Mouse (Mus musculus): ENCODE measurements around the gene 2310034G01Rik. TPM values are rescaled to one million over a fixed set of nuclear protein-coding genes. Genes with fewer than 3 reads are reported as not detected.

2310034G01Rik gene
- polyA plus RNA-seq, 1 experiment from 2014 or later: 3.6 TPM

DNA sequence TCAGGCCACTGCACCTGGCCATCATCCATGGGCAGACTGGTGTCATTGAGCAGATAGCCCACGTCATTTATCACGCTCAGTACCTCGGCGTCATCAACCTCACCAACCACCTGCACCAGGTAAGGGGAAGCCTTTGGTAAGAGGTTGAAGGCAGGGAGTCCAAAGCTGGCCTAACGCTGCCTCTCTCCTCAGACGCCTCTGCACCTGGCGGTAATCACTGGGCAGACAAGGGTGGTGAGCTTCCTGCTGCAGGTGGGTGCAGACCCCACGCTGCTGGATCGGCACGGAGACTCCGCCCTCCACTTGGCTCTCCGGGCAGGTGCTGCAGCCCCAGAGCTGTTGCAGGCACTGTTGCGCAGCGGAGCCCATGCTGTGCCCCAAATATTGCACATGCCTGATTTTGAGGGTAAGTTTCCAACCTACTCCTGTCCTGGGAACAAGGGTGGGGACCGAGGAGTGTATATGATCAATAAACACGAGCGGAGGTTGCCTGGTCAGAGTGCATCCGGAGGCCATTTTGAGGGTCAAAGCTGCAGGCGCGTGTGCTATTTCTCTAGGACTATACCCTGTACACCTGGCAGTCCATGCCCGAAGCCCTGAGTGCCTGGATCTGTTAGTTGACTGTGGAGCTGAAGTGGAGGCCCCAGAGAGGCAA is 40.3 kb downstream of the 2310034G01Rik start:
- no peak for DNase-seq (ENCODE audit: low spot score)
- H3K9me3 ChIP-seq (ENCODE audit: control insufficient read depth, low read length): no peaks in the 10 kb centered on the region
- H3K27ac ChIP-seq (replicated peaks; ENCODE audit: low read depth, low read length): no peak overlapping the region
- H3K9ac ChIP-seq (ENCODE audit: low read depth, low read length): peak overlapping the region; percentile 14; the same call in 1 of the 2 replicates
- no peak overlapping the region for H3K4me3 ChIP-seq (ENCODE audit: low read depth, low read length)
- H3K4me2 ChIP-seq (ENCODE audit: low read depth, low read length): no peak overlapping the region
- WGBS: 77% methylated on average over 21 of the region's 21 CpGs
- ATAC-seq (ENCODE audit: low read depth): no peak
- peaks cover 34% of the 10 kb centered on the region for H3K27me3 ChIP-seq (replicated peaks; ENCODE audit: control insufficient read depth, insufficient read depth, low read length)
- H3K4me1 ChIP-seq (ENCODE audit: control insufficient read depth, insufficient read depth, low read length): peaks cover 11% of the 10 kb centered on the region
- peaks cover 29% of the 10 kb centered on the region for H3K36me3 ChIP-seq (ENCODE audit: control insufficient read depth, insufficient read depth, low read length)

GRCm38 (mm10) chr19:46308706-46309435 is 41.2 kb downstream of the 2310034G01Rik start:
- peak; percentile 93 for DNase-seq (ENCODE audit: low spot score)
- Histone ChIP-seq H3K27ac (replicated peaks; ENCODE audit: low read depth, low read length) (no peak overlapping the region), H3K9me3 (ENCODE audit: control insufficient read depth, low read length) (no peaks in the 10 kb centered on the region), H3K9ac (ENCODE audit: low read depth, low read length) (peak overlapping the region; percentile 60), H3K27me3 (replicated peaks; ENCODE audit: control insufficient read depth, insufficient read depth, low read length) (peaks cover 25% of the 10 kb centered on the region), H3K4me3 (ENCODE audit: low read depth, low read length) (peak overlapping the region; percentile 39), H3K4me1 (ENCODE audit: control insufficient read depth, insufficient read depth, low read length) (peaks cover 7% of the 10 kb centered on the region), H3K36me3 (ENCODE audit: control insufficient read depth, insufficient read depth, low read length) (peaks cover 29% of the 10 kb centered on the region), H3K4me2 (ENCODE audit: low read depth, low read length) (peak overlapping the region; percentile 75)
- peak; percentile 45 for ATAC-seq (ENCODE audit: low read depth)
- under 1% methylated on average over 38 of the region's 47 CpGs for whole genome bisulfite sequencing

GRCm38 (mm10) chr19:46308303-46308702 is 41.8 kb downstream of the 2310034G01Rik start:
- Histone ChIP-seq H3K27me3 (replicated peaks; ENCODE audit: control insufficient read depth, insufficient read depth, low read length) (peaks cover 19% of the 10 kb centered on the region), H3K9me3 (ENCODE audit: control insufficient read depth, low read length) (no peaks in the 10 kb centered on the region), H3K36me3 (ENCODE audit: control insufficient read depth, insufficient read depth, low read length) (peaks cover 26% of the 10 kb centered on the region), H3K4me3 (ENCODE audit: low read depth, low read length) (no peak overlapping the region; the same call in 1 of the 2 replicates), H3K4me2 (ENCODE audit: low read depth, low read length) (peak overlapping the region; percentile 75; the same call in 1 of the 2 replicates), H3K9ac (ENCODE audit: low read depth, low read length) (peak overlapping the region; percentile 60; the same call in 1 of the 2 replicates), H3K4me1 (ENCODE audit: control insufficient read depth, insufficient read depth, low read length) (peaks cover 7% of the 10 kb centered on the region), H3K27ac (replicated peaks; ENCODE audit: low read depth, low read length) (no peak overlapping the region)
- 71% methylated on average over 16 of the region's 16 CpGs for WGBS
- ATAC-seq (ENCODE audit: low read depth): no peak
- no peak for DNase-seq (ENCODE audit: low spot score)

DNA sequence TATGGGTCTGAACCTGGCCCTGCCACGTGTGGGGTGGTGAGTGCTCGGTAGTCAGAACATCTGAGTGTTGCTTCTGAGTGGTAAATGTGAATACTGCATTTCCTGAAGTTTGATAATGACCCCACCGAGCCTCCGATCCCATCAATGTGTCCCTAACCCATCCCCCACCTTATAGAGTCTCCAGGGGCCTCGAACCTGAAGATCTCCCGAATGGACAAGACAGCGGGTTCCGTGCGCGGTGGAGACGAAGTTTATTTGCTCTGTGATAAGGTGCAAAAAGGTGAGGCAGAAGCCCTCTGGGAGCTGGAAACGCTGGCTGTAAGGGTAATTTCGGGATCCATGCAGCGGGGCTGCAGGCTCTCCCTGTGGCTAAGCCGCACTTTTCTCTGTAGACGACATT is 42.3 kb downstream of the 2310034G01Rik start:
- DNase-seq (ENCODE audit: low spot score): no peak

DNA sequence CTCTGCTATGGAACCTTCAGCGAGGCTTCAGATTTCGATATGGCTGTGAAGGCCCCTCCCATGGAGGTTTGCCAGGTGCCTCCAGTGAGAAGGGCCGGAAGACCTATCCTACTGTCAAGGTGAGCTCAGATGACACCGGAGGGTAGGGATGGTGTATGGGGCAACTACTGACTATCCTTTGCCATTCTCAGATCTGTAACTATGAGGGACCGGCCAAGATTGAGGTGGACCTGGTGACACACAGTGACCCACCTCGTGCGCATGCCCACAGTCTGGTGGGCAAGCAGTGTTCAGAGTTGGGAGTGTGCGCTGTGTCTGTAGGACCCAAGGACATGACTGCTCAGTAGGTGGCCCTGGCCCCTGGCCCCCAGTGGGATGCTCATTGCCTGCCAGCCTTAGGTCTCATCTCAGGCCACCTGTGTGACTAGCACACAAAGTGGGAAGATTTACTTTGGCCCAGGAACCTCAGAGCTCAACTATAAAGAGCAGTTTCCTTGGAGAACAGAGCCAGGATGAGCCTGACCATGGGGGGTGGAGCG is 43.3 kb downstream of the 2310034G01Rik start:
- peaks cover 13% of the 10 kb centered on the region for H3K27me3 ChIP-seq (replicated peaks; ENCODE audit: control insufficient read depth, insufficient read depth, low read length)
- peaks cover 7% of the 10 kb centered on the region for H3K4me1 ChIP-seq (ENCODE audit: control insufficient read depth, insufficient read depth, low read length)
- ATAC-seq (ENCODE audit: low read depth) (no peak), DNase-seq (ENCODE audit: low spot score) (no peak)
- H3K27ac ChIP-seq (replicated peaks; ENCODE audit: low read depth, low read length): no peak overlapping the region
- peaks cover 20% of the 10 kb centered on the region for H3K36me3 ChIP-seq (ENCODE audit: control insufficient read depth, insufficient read depth, low read length)
- no peak overlapping the region for H3K4me2 ChIP-seq (ENCODE audit: low read depth, low read length)
- WGBS: 81% methylated on average over 9 of the region's 9 CpGs
- no peak overlapping the region for H3K4me3 ChIP-seq (ENCODE audit: low read depth, low read length)
- H3K9ac ChIP-seq (ENCODE audit: low read depth, low read length): no peak overlapping the region
- no peaks in the 10 kb centered on the region for H3K9me3 ChIP-seq (ENCODE audit: control insufficient read depth, low read length)

More for the DNA sequence above, 42.3 kb downstream of the 2310034G01Rik start:
- H3K4me3 ChIP-seq (ENCODE audit: low read depth, low read length): no peak overlapping the region
- 76% methylated on average over 16 of the region's 16 CpGs for WGBS
- no peak overlapping the region for H3K4me2 ChIP-seq (ENCODE audit: low read depth, low read length)
- no peaks in the 10 kb centered on the region for H3K9me3 ChIP-seq (ENCODE audit: control insufficient read depth, low read length)
- H3K36me3 ChIP-seq (ENCODE audit: control insufficient read depth, insufficient read depth, low read length): peaks cover 25% of the 10 kb centered on the region
- no peak for ATAC-seq (ENCODE audit: low read depth)
- H3K27ac ChIP-seq (replicated peaks; ENCODE audit: low read depth, low read length): no peak overlapping the region
- H3K9ac ChIP-seq (ENCODE audit: low read depth, low read length): no peak overlapping the region
- H3K27me3 ChIP-seq (replicated peaks; ENCODE audit: control insufficient read depth, insufficient read depth, low read length): peaks cover 14% of the 10 kb centered on the region
- H3K4me1 ChIP-seq (ENCODE audit: control insufficient read depth, insufficient read depth, low read length): peaks cover 7% of the 10 kb centered on the region

- no peak for ATAC-seq (ENCODE audit: low read depth)
- H3K36me3 ChIP-seq (ENCODE audit: control insufficient read depth, insufficient read depth, low read length): peaks cover 20% of the 10 kb centered on the region
- 59% methylated on average over 5 of the region's 5 CpGs for WGBS
- peak overlapping the region; percentile 72 for H3K4me3 ChIP-seq (ENCODE audit: low read depth, low read length)
- H3K4me1 ChIP-seq (ENCODE audit: control insufficient read depth, insufficient read depth, low read length): peaks cover 7% of the 10 kb centered on the region
- H3K27ac ChIP-seq (replicated peaks; ENCODE audit: low read depth, low read length): no peak overlapping the region
- H3K9ac ChIP-seq (ENCODE audit: low read depth, low read length): peak overlapping the region; percentile 72
- DNase-seq (ENCODE audit: low spot score): no peak
- H3K27me3 ChIP-seq (replicated peaks; ENCODE audit: control insufficient read depth, insufficient read depth, low read length): peaks cover 13% of the 10 kb centered on the region
- H3K4me2 ChIP-seq (ENCODE audit: low read depth, low read length): peak overlapping the region; percentile 96
- no peaks in the 10 kb centered on the region for H3K9me3 ChIP-seq (ENCODE audit: control insufficient read depth, low read length)
Observed at GRCm38 (mm10) chr19:46306268-46306610, 43.9 kb downstream of the 2310034G01Rik start.

- H3K4me2 ChIP-seq (ENCODE audit: low read depth, low read length): peak overlapping the region; percentile 96
- WGBS: 1% methylated on average over 26 of the region's 43 CpGs
- H3K9me3 ChIP-seq (ENCODE audit: control insufficient read depth, low read length): no peaks in the 10 kb centered on the region
- peaks cover 13% of the 10 kb centered on the region for H3K27me3 ChIP-seq (replicated peaks; ENCODE audit: control insufficient read depth, insufficient read depth, low read length)
- ATAC-seq (ENCODE audit: low read depth): peak; percentile 70
- H3K27ac ChIP-seq (replicated peaks; ENCODE audit: low read depth, low read length): peak overlapping the region; percentile 74; the same call in 1 of the 2 replicates
- peak overlapping the region; percentile 72 for H3K9ac ChIP-seq (ENCODE audit: low read depth, low read length)
- H3K36me3 ChIP-seq (ENCODE audit: control insufficient read depth, insufficient read depth, low read length): peaks cover 17% of the 10 kb centered on the region
- H3K4me1 ChIP-seq (ENCODE audit: control insufficient read depth, insufficient read depth, low read length): peaks cover 7% of the 10 kb centered on the region
- peak; percentile 92 for DNase-seq (ENCODE audit: low spot score)
- peak overlapping the region; percentile 72 for H3K4me3 ChIP-seq (ENCODE audit: low read depth, low read length)
Observed at GRCm38 (mm10) chr19:46305432-46306267, 44.5 kb downstream of the 2310034G01Rik start.

DNA sequence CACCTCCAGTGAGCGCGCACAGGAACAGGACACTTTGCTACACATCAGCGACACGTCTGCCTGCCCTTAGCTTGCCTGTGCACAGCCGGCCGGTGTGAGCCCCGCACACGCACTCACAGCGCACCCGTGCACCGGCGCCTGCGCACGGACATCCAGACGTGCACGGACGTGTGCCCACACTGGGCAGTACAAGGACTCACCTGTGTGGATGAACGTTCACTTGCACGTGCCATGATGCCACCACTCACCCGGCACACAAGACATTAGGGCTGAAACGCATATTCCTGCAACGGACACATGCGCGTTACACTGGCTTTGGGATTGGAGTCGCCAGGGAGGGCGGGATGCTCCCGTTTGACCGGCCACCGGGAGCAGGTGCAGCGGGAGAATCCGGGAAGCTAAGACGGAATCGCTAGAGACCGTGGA is 45.2 kb downstream of the 2310034G01Rik start:
- Histone ChIP-seq H3K27ac (replicated peaks; ENCODE audit: low read depth, low read length) (peak overlapping the region; percentile 74), H3K27me3 (replicated peaks; ENCODE audit: control insufficient read depth, insufficient read depth, low read length) (peaks cover 13% of the 10 kb centered on the region), H3K9me3 (ENCODE audit: control insufficient read depth, low read length) (no peaks in the 10 kb centered on the region), H3K4me3 (ENCODE audit: low read depth, low read length) (peak overlapping the region; percentile 72), H3K9ac (ENCODE audit: low read depth, low read length) (peak overlapping the region; percentile 72), H3K4me1 (ENCODE audit: control insufficient read depth, insufficient read depth, low read length) (peaks cover 7% of the 10 kb centered on the region), H3K36me3 (ENCODE audit: control insufficient read depth, insufficient read depth, low read length) (peaks cover 9% of the 10 kb centered on the region), H3K4me2 (ENCODE audit: low read depth, low read length) (peak overlapping the region; percentile 96)
- DNase-seq (ENCODE audit: low spot score) (no peak), ATAC-seq (ENCODE audit: low read depth) (peak; percentile 16)
- under 1% methylated on average over 31 of the region's 34 CpGs for WGBS
